Mouse (Mus musculus) heart, postnatal 0 days (tissue): Measurements from ENCODE around the gene Gm49322.

ENCODE experiments used
- CTCF ChIP-seq: IDR thresholded peaks from 2 replicates; pipeline ENCODE4 v1.5.1; 2016; ENCODE audit warnings: antibody characterized with exemption, control low read depth, low read depth
- EP300 ChIP-seq: IDR thresholded peaks from 2 replicates; pipeline ENCODE4 v1.6.1; 2016; ENCODE audit warnings: antibody characterized with exemption, low read depth

- TF ChIP-seq CTCF (no peak), EP300 (peak; percentile 92)
Measured at GRCm38 (mm10) chr10:80664197-80665015, 58.6 kb downstream of the Gm49322 start.
